20 mouse cellular contexts compared by ENCODE assay signal in the genomic region with DNA sequence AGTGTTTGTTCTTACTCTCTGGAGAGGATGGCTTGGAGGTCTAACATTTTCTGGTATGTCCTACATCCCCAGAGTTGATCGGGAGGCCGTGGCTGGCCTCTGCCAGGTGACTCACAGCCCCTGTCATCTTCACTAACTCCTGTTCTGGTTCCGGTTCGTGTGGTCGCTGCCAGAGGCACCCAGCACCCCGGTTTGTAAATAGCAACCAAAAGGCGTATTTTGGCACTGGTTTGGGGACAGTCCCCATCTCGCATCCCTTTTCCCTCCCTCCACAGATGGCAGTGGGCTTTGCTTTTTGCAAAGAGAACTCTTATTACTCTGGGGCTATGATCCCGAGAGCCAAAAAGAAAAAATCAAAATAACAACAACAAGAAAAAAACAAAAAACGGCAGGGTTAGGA. TPM values are rescaled to one million over a fixed set of nuclear protein-coding genes. Genes with fewer than 3 reads are reported as not detected.
DNase-seq lines count a peak whose midpoint lies in the region; TF ChIP-seq lines count a peak whose summit lies in the region.
"Had no signal": no experiment of that assay in that cellular context is flagged by ENCODE, and none has a peak within 500 bp of the region (broad histone marks: within the 10 kb centered on the region; RNA-seq: fewer than 3 reads in every experiment).

No protein-coding gene starts in this region.

- dilution Hi-C loops in CH12.LX (cut with MboI; ENCODE audit: extremely low pct_ligation_motif_present, extremely low pct_unique_long_range_greater_than_20kb, low sequenced_read_pairs), result no loop called here

- TF ChIP-seq POLR2A in CH12.LX (IDR thresholded peaks at IDR 0.05; ENCODE audit: low read depth, low read length), result no peak

- no peak for TF ChIP-seq CTCF in CH12.LX (conservative IDR thresholded peaks at IDR 0.05 in 1 of 2, IDR thresholded peaks at IDR 0.05 in 1 of 2; ENCODE audit: low read depth in 2 of 2, low read length in 2 of 2)

- in situ Hi-C loops in CH12.LX (cut with MboI; ENCODE audit: low pct_ligation_motif_present, low pct_unique_long_range_greater_than_20kb, low sequenced_read_pairs), result no loop called here

- H3K36me3 ChIP-seq in CH12.LX (replicated peaks in 1 of 2; ENCODE audit: control insufficient read depth in 1 of 2, insufficient read depth in 1 of 2, low read length in 1 of 2), result peaks cover 56 to 80% of the 10 kb centered on the region in 2 experiments

- peak; percentile 52 for TF ChIP-seq EP300 in CH12.LX (IDR thresholded peaks at IDR 0.05; ENCODE audit: low read length)

- no peak for TF ChIP-seq RAD21 in CH12.LX (IDR thresholded peaks at IDR 0.05; ENCODE audit: low read depth, low read length)

- no peak overlapping the region for H3K9ac ChIP-seq in CH12.LX (ENCODE audit: insufficient read depth, low read depth)
- H3K9ac ChIP-seq: forebrain, embryonic 13.5 days; hindbrain, embryonic 12.5 days; hindbrain, embryonic 15.5 days had no signal

- peaks cover 32 to 79% of the 10 kb centered on the region in 2 experiments for H3K4me1 ChIP-seq in CH12.LX (ENCODE audit: control insufficient read depth in 1 of 2, insufficient read depth in 2 of 2)
- H3K4me1 ChIP-seq: forebrain, embryonic 13.5 days had no signal

- H3K4me3 ChIP-seq in CH12.LX (replicated peaks in 1 of 3; ENCODE audit: low read depth in 2 of 3, low read length in 2 of 3, poor library complexity in 1 of 3), result no peak overlapping the region
- H3K4me3 ChIP-seq: forebrain, embryonic 10.5 days; forebrain, embryonic 13.5 days; heart, adult 2 months; heart, embryonic 10.5 days; hindbrain, embryonic 12.5 days; hindbrain, embryonic 15.5 days had no signal

- H3K27ac ChIP-seq in CH12.LX (ENCODE audit: insufficient read depth, low read depth), result no peak overlapping the region
- H3K27ac ChIP-seq: forebrain, embryonic 10.5 days; forebrain, embryonic 13.5 days; heart, adult 2 months; heart, embryonic 10.5 days; hindbrain, embryonic 12.5 days; hindbrain, embryonic 15.5 days had no signal

- H3K79me2 ChIP-seq in CH12.LX (replicated peaks; ENCODE audit: control insufficient read depth, extremely low read depth, insufficient read depth, poor library complexity, severe bottlenecking), result peaks cover 31% of the 10 kb centered on the region

- H3K4me2 ChIP-seq in CH12.LX (ENCODE audit: insufficient read depth, low read depth, poor library complexity, severe bottlenecking), result no peak overlapping the region
- H3K4me2 ChIP-seq: forebrain, embryonic 13.5 days; hindbrain, embryonic 12.5 days; hindbrain, embryonic 15.5 days had no signal

- peak; percentile 62 to 82 for DNase-seq in layer of hippocampus, adult 18-20 months (ENCODE audit: low spot score in 2 of 2)
- DNase-seq in layer of hippocampus, postnatal 14 days (ENCODE audit: low spot score in 2 of 2), result no peak
- DNase-seq in CH12.LX (ENCODE audit: extremely low read depth), result no peak
- peak; percentile 62 for DNase-seq in brain, adult 2 months (ENCODE audit: low read depth, low spot score)
- no peak for DNase-seq in left cerebral cortex, adult 8-10 months (ENCODE audit: low spot score in 2 of 2)
- DNase-seq in Muller cell, postnatal 12 days (ENCODE audit: inconsistent ontology term), result no peak
- DNase-seq: adrenal gland, postnatal 10 days; adrenal gland, postnatal 36 days; cerebellum, adult 11 months; cerebellum, adult 2 months; cerebellum, postnatal 14 days; gastrocnemius, postnatal 10 days; gastrocnemius, postnatal 36 days; heart, adult 2 months had no signal

- H3K27me3 ChIP-seq in CH12.LX (replicated peaks), result no peaks in the 10 kb centered on the region
- H3K27me3 ChIP-seq: forebrain, embryonic 13.5 days; hindbrain, embryonic 12.5 days; hindbrain, embryonic 15.5 days; Patski had no signal

- H3K9me3 ChIP-seq in CH12.LX (replicated peaks; ENCODE audit: low read length), result no peaks in the 10 kb centered on the region
- H3K9me3 ChIP-seq: forebrain, embryonic 10.5 days; forebrain, embryonic 13.5 days; heart, embryonic 10.5 days; hindbrain, embryonic 12.5 days; hindbrain, embryonic 15.5 days had no signal

TF ChIP-seq in CH12.LX, 34 proteins besides CTCF, POLR2A, EP300 and RAD21:
- 0 out of 2 replicates have a peak, but pooled peaks have one; percentile 9 for TF ChIP-seq IRF4 (IDR thresholded peaks at IDR 0.05; ENCODE audit: low read depth, low read length)
- peak; percentile 27; the same call in 1 of the 2 replicates for TF ChIP-seq MEF2A (IDR thresholded peaks at IDR 0.05; ENCODE audit: borderline replicate concordance, low read depth, low read length)
- no peak for TF ChIP-seq USF2 (conservative IDR thresholded peaks at IDR 0.05; ENCODE audit: low read depth, low read length)
- no peak for TF ChIP-seq SMC3 (IDR thresholded peaks at IDR 0.05; ENCODE audit: low read depth, low read length)

RNA-seq across cellular contexts. Expression of a gene that starts 36.8 kb away (rescaled TPM):
- total RNA-seq in layer of hippocampus, adult 18-20 months (2021), result 100 to 1,000 TPM; 318 to 326 TPM
- 100 to 1,000 TPM; 241 to 247 TPM for total RNA-seq in layer of hippocampus, postnatal 14 days (2021)
- total RNA-seq in CH12.LX (2012; rRNA removed), result 585 and 608 TPM in 2 replicates
- total RNA-seq in CH12.LX (2014; rRNA removed), result 809 and 869 TPM in 2 replicates
- polyA plus RNA-seq in CH12.LX (2012; ENCODE audit: insufficient read length, low read depth), result 1,207 and 1,391 TPM in 2 replicates
- total RNA-seq in left cerebral cortex, adult 8-10 months (2022), result 100 to 1,000 TPM; 280 to 364 (median 327) TPM

Comparison
In these comparisons a context has a peak if more than half of its experiments do, and no peak if none do; other contexts are left out.
1. DNase-seq: peak in layer of hippocampus, adult 18-20 months (2 of 2) and brain, adult 2 months (single experiment); none in layer of hippocampus, postnatal 14 days (0 of 2), CH12.LX (single experiment), left cerebral cortex, adult 8-10 months (0 of 2) and Muller cell, postnatal 12 days (single experiment).